Mouse (Mus musculus) monocyte, adult 5-6 weeks (primary cell): ENCODE data around the gene Cuedc2. TPM values are rescaled to one million over a fixed set of nuclear protein-coding genes. Genes with fewer than 3 reads are reported as not detected.

Experiments
- ATAC-seq: fragments of 153-309, 156-312 bp; replicated peaks from 2 replicates; pipeline ENCODE4 v1.8.0; 2017; ENCODE audit warnings: mild to moderate bottlenecking; ENCODE audit not compliant: low TSS enrichment, insufficient number of reproducible peaks, severe bottlenecking, poor library complexity, low FRiP score
- total RNA-seq: library from RNA; stranded (forward); fragments of 200-1000, 200-491, 200-594 nt; gene quantifications from 3 replicates; pipeline ENCODE4 v1.2.3, GENCODE M21; 2017

The Cuedc2 gene
- total RNA-seq, 1 experiment from 2014 or later = 58.3 TPM

- no peak for ATAC-seq
These were observed 27.2 kb downstream of the Cuedc2 start for GRCm38 (mm10) chr19:46311341-46311740.

GRCm38 (mm10) chr19:46310312-46310865 lies 28.1 kb downstream of the Cuedc2 start:
- no peak for ATAC-seq

DNA sequence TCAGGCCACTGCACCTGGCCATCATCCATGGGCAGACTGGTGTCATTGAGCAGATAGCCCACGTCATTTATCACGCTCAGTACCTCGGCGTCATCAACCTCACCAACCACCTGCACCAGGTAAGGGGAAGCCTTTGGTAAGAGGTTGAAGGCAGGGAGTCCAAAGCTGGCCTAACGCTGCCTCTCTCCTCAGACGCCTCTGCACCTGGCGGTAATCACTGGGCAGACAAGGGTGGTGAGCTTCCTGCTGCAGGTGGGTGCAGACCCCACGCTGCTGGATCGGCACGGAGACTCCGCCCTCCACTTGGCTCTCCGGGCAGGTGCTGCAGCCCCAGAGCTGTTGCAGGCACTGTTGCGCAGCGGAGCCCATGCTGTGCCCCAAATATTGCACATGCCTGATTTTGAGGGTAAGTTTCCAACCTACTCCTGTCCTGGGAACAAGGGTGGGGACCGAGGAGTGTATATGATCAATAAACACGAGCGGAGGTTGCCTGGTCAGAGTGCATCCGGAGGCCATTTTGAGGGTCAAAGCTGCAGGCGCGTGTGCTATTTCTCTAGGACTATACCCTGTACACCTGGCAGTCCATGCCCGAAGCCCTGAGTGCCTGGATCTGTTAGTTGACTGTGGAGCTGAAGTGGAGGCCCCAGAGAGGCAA lies 28.7 kb downstream of the Cuedc2 start:
- no peak for ATAC-seq

DNA sequence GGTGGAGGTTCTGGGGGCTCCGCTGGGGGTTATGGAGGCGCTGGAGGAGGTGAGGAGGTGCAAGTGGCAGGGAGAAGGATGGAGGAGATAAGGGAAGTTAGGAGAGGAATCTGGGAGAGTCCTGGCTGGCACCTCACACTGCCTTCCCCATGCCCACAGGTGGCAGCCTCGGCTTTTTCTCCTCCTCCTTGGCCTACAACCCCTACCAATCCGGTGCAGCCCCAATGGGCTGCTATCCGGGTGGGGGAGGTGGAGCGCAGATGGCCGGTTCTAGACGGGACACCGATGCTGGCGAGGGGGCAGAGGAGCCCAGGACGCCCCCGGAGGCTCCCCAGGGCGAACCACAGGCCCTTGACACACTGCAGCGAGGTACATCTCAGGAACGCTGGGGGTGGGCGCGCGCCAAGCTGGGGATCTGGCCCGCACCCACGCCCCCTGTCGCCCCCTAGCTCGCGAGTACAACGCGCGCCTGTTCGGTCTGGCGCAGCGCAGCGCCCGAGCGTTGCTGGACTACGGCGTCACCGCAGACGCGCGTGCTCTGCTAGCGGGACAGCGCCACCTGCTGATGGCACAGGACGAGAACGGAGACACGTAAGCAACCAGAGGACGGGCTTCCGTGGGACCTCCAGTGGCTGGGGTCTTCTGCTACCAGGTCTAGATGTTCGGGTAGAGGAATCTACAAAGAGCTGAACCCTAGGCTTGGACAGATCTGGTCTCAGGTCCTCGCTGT lies 29.6 kb downstream of the Cuedc2 start:
- 0 out of 2 replicates have a peak, but pooled peaks have one; percentile 25 for ATAC-seq

DNA sequence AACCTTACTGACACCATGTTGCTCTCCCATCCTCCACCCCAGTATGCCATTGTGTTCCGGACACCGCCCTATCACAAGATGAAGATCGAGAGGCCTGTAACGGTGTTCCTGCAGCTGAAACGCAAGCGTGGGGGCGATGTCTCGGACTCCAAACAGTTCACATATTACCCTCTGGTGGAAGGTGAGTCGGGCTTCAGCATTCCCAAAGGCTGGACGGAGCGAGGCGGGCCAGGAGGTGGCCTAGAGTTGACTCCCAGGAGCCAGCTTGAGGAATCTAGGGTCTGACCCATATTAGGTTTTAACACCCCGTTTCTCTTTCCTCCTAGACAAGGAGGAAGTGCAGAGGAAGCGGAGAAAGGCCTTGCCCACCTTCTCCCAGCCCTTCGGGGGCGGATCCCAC lies 30.2 kb downstream of the Cuedc2 start:
- ATAC-seq = no peak

- ATAC-seq = no peak
These were observed 30.7 kb downstream of the Cuedc2 start for GRCm38 (mm10) chr19:46307781-46308180.

DNA sequence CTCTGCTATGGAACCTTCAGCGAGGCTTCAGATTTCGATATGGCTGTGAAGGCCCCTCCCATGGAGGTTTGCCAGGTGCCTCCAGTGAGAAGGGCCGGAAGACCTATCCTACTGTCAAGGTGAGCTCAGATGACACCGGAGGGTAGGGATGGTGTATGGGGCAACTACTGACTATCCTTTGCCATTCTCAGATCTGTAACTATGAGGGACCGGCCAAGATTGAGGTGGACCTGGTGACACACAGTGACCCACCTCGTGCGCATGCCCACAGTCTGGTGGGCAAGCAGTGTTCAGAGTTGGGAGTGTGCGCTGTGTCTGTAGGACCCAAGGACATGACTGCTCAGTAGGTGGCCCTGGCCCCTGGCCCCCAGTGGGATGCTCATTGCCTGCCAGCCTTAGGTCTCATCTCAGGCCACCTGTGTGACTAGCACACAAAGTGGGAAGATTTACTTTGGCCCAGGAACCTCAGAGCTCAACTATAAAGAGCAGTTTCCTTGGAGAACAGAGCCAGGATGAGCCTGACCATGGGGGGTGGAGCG lies 31.7 kb downstream of the Cuedc2 start:
- ATAC-seq = no peak

GRCm38 (mm10) chr19:46306268-46306610 lies 32.3 kb downstream of the Cuedc2 start:
- ATAC-seq = no peak

GRCm38 (mm10) chr19:46305432-46306267 lies 32.9 kb downstream of the Cuedc2 start:
- ATAC-seq = peak; percentile 21

- ATAC-seq = 0 out of 2 replicates have a peak, but pooled peaks have one; percentile 3
These were observed 33.6 kb downstream of the Cuedc2 start for GRCm38 (mm10) chr19:46304908-46305333.

- ATAC-seq = peak; percentile 57
These were observed 34.2 kb downstream of the Cuedc2 start, which contains the start of gene Nfkb2 for GRCm38 (mm10) chr19:46304216-46304841. Gene Nfkb2, plus strand, starts transcription at chr19:46304320.

GRCm38 (mm10) chr19:46303251-46304215 lies 35.0 kb downstream of the Cuedc2 start:
- no peak for ATAC-seq

DNA sequence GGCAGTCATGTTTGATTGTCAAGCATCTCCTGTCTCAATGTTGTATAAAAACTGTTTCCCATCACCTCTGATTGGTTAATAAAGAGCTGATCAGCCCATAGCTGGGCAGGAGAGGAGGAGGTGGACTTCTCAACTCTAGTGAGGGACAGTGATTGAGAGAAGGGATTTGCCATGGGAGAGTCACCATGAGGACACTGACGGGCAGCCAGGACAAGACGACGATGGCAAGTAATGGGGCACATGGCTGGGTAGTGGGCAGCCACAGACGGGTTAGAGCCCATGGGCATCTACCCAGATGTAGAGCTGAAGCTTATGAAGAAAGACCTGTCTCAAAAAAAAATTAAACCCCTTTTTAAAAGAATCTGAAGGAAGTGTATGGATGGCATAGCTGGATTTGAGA lies 36.0 kb downstream of the Cuedc2 start:
- no peak for ATAC-seq

DNA sequence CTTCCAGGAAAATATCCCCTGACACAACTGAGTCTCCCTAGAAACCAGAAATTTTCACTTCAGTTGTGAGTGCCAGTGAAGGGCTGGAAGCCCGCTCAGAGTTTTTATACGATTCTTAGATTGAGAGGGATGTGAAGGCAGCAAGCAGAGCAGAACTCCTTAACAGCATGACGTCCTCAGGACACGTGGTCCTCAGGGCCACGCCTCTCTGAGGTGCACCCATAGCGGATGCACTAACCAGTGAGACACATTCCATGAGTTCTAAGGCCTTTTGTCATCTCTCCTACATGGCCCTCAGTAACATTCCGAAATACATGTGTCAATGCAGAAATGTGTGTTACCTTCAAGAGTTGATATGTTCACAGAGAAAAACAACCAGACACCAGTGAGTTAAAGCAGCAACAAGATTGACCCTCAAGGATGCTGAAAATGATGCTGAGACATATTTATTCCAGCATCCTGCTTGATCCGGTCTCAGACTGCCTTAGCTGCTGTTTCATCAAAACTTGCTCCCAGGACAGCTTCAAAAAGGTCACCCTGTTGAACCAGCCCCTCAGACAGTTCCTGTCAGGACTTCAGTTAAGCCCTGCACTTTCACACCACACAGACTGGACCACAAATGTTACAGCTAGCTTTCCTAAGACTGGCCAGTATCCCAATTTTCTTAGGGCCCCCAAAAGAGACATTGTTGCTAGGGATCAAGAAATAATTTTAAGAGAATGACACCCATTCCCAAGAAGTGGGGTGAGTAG lies 38.0 kb downstream of the Cuedc2 start:
- no peak for ATAC-seq

DNA sequence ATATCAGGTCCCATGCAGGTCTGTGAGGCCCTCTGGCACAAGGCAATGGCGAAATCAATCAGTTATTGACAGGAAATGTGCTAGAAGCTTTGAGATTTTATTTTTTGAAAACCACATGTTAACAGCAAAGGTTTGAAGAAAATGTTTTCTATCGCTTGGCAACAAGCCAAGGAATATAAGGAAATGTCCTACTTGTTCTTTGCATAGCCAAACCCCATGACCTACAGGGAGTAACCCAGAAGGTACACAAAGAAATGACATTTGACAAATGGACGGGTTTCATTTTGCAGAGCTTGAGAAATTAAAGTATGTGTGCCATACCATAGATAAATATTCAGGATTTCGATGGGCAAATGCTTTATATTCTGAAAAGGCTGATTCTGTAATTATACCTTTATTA lies 41.6 kb downstream of the Cuedc2 start:
- no peak for ATAC-seq

GRCm38 (mm10) chr19:46290535-46291105 lies 47.9 kb downstream of the Cuedc2 start:
- ATAC-seq = no peak
